Mouse (Mus musculus) midbrain, embryonic 16.5 days (tissue): ENCODE measurements at regions not wholly inside any gene's neighbourhood (a gene's known extent, or its start where the extent isn't known, plus 50 kb on each side); places are given as distances from the start of the nearest gene placed in this dataset.

Experiments
- ATAC-seq: fragments of 200-750 bp; cut with Nextera tagmentation; 2 replicates; pipeline ENCODE4 v1.8.0; 2017; ENCODE audit warnings: moderate TSS enrichment
- H3K27ac ChIP-seq: fragments of 300-500 bp; sonication (generic); 2 replicates; pipeline ENCODE4 v1.5.1; 2014; ENCODE audit warnings: mild to moderate bottlenecking, low read length, mixed read lengths
- H3K27me3 ChIP-seq: fragments of 300-500 bp; sonication (generic); 2 replicates; pipeline ENCODE4 v1.6.1; 2014; ENCODE audit warnings: low read depth, low read length, mixed read lengths; ENCODE audit not compliant: control insufficient read depth, insufficient read depth
- H3K36me3 ChIP-seq: fragments of 300-500 bp; sonication (generic); 2 replicates; pipeline ENCODE4 v1.6.1; 2014; ENCODE audit warnings: mild to moderate bottlenecking, low read length, moderate library complexity, mixed read lengths; ENCODE audit not compliant: control insufficient read depth, insufficient read depth
- H3K4me1 ChIP-seq: fragments of 300-500 bp; sonication (generic); 2 replicates; pipeline ENCODE4 v1.6.1; 2014; ENCODE audit warnings: mild to moderate bottlenecking, low read length, mixed read lengths; ENCODE audit not compliant: control insufficient read depth, insufficient read depth
- H3K4me2 ChIP-seq: fragments of 300-500 bp; sonication (generic); 2 replicates; pipeline ENCODE4 v1.6.1; 2014; ENCODE audit warnings: mild to moderate bottlenecking, low read length, mixed read lengths
- H3K4me3 ChIP-seq: fragments of 300-500 bp; sonication (generic); 2 replicates; pipeline ENCODE4 v1.5.1; 2014; ENCODE audit warnings: low read depth, mild to moderate bottlenecking, low read length, moderate library complexity, mixed read lengths
- H3K9ac ChIP-seq: fragments of 300-500 bp; sonication (generic); 2 replicates; pipeline ENCODE4 v1.6.1; 2014; ENCODE audit warnings: low read depth, low read length, mixed read lengths
- H3K9me3 ChIP-seq: fragments of 300-500 bp; sonication (generic); replicated peaks from 2 replicates; pipeline ENCODE4 v1.6.1; 2014; ENCODE audit warnings: mild to moderate bottlenecking, low read length, mixed read lengths; ENCODE audit not compliant: control insufficient read depth, poor library complexity, severe bottlenecking
- WGBS: fragments of 180-500 bp; shearing (Covaris S2); extraction: QIAGEN DNeasy Blood & Tissue Kit; methylation state at CpG from one replicate; pipeline ENCODE4 v1.1.7; 2014; 5-methylcytosine and 5-hydroxymethylcytosine counted together

DNA sequence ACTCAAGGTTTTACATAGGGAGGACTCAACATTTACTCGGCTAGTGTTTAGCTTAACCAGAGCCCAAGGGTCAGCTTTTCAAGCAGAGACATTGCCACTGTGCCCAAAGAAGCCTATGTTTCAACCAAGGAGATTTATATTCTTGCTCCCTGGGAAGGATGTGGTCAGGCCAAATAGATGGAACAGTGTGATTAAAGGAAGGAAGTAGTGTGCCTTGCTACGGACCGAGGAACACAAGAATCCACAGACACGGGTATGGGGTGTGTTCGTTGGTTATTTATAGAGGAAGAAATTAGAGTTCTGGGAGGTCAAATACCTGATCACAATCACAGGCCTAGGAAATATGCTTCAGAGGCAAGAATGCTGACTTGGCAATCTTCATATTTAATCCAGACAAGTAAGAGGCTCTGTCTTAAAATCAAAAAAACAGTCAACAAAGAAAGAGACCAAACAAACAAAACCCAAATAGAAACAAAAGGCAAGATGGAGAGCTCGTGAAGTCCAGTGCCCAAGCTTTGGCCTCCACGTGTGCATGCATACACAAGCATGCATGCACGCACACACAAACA, 133.9 kb upstream of the Trp63 start:
- Histone ChIP-seq H3K27ac (no peak overlapping the region), H3K9ac (no peak overlapping the region), H3K4me3 (no peak overlapping the region), H3K27me3 (no peaks in the 10 kb centered on the region), H3K4me1 (no peaks in the 10 kb centered on the region), H3K9me3 (no peaks in the 10 kb centered on the region), H3K4me2 (no peak overlapping the region), H3K36me3 (no peaks in the 10 kb centered on the region)
- 96% methylated on average over 8 of the region's 8 CpGs for WGBS
- ATAC-seq, result no peak

DNA sequence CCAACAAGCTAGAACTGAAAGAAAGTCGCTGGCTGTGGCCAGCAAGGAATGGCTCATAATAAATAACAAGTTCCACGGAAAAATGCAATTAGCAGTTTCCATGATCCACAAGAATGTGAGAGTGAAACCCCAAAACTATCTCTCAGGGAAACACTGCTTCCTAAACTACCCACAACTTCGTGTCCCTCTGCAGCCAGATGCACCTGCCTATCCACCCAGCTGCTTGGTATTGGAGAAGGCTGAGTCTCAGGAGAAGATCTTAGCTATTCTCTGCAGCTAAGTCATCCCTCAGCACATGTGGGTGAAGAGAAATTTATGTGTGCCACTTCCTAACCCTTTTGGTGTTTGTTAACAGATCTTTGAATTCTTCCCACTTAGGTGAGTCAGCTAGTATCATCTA, 126.4 kb upstream of the Trp63 start:
- no peak for ATAC-seq
- H3K4me3 ChIP-seq, result no peak overlapping the region
- H3K27ac ChIP-seq, result no peak overlapping the region
- no peak overlapping the region for H3K9ac ChIP-seq
- H3K36me3 ChIP-seq, result no peaks in the 10 kb centered on the region
- H3K4me2 ChIP-seq, result no peak overlapping the region
- H3K4me1 ChIP-seq, result no peaks in the 10 kb centered on the region
- 76% methylated on average over 3 of the region's 3 CpGs for WGBS
- H3K9me3 ChIP-seq, result no peaks in the 10 kb centered on the region
- no peaks in the 10 kb centered on the region for H3K27me3 ChIP-seq

DNA sequence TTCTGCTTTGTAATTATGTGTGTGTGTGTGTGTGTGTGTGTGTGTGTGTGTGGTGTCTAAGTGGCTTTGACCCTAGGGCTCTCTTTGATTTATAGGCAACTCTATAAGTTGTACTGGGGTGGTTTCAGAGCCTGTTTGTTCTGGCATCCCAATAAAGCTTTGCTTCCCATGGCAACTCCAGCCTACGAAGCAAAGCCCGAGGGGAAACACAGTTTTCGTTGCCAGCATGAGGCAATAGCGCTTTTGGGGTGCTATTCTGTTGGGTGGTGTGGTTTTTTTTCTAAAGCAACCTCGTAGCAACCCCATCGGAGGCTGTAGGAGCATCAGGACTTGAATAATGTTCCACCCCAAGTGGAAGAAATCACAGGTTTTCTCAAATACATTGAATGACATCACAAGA, 103.3 kb upstream of the Trp63 start:
- Histone ChIP-seq H3K4me2 (no peak overlapping the region), H3K4me1 (no peaks in the 10 kb centered on the region), H3K27me3 (no peaks in the 10 kb centered on the region), H3K4me3 (no peak overlapping the region), H3K9me3 (no peaks in the 10 kb centered on the region), H3K36me3 (no peaks in the 10 kb centered on the region), H3K27ac (no peak overlapping the region), H3K9ac (no peak overlapping the region)
- ATAC-seq, result no peak
- whole genome bisulfite sequencing, result 81% methylated on average over 6 of the region's 6 CpGs

DNA sequence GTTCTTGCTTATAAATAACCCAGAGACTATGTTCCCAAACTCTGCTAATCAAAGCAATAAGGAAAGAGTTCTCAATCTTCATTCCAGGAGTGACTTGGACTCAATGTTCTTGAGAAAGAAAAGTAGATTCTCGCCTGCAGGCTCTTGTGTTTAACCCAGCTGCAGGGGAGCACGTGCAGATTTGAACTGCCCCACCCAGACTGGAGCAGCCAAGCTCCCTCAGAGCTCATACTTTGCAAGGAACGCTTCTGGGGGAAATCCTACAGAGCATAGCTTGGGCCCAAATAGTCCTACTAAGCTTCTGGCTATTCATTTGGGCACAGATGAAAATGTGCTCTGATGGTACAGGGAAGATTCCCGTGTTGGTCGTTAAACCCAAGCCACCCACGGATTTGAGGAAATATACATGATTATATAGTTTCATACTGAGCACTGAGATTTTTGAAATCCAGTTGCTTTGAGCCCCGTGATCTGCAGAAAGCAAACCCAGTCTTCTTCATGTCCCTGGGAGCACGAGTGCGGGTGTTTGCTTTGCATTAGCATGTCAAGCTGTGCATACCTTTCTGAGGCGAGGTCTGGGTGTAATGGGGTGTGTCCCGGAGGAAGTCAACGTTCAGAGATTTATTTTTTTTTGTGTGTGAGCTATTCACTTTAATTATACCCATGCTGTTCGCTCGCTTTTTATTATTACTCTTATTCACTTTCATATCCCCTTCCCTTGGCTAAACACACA, 99.1 kb upstream of the Trp63 start:
- Histone ChIP-seq H3K4me3 (no peak overlapping the region), H3K27me3 (no peaks in the 10 kb centered on the region), H3K27ac (no peak overlapping the region), H3K4me1 (no peaks in the 10 kb centered on the region), H3K36me3 (no peaks in the 10 kb centered on the region), H3K4me2 (no peak overlapping the region), H3K9ac (no peak overlapping the region), H3K9me3 (no peaks in the 10 kb centered on the region)
- WGBS, result 69% methylated on average over 14 of the region's 14 CpGs
- no peak for ATAC-seq

DNA sequence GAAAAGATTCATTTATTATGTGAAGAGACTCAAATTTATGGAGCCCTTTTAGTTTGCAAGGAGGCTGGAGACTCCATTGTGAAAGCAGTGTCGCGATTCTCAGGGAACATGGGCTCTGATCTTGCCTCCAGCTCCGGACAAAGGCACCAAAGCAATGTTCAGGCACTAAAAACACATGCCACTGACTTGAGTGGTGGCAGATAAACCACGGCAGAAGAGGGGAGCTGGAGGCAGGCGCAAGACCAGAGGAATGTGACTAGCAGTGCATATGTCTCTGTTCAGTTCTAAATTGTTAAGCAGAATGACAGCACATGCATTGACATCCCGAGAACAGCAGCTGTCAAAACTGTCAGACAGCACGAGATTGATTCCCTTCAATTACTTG, 98.5 kb upstream of the Trp63 start:
- WGBS, result 71% methylated on average over 7 of the region's 7 CpGs
- Histone ChIP-seq H3K9ac (no peak overlapping the region), H3K4me1 (no peaks in the 10 kb centered on the region), H3K27me3 (no peaks in the 10 kb centered on the region), H3K4me3 (no peak overlapping the region), H3K9me3 (no peaks in the 10 kb centered on the region), H3K27ac (no peak overlapping the region), H3K4me2 (no peak overlapping the region), H3K36me3 (no peaks in the 10 kb centered on the region)
- no peak for ATAC-seq

DNA sequence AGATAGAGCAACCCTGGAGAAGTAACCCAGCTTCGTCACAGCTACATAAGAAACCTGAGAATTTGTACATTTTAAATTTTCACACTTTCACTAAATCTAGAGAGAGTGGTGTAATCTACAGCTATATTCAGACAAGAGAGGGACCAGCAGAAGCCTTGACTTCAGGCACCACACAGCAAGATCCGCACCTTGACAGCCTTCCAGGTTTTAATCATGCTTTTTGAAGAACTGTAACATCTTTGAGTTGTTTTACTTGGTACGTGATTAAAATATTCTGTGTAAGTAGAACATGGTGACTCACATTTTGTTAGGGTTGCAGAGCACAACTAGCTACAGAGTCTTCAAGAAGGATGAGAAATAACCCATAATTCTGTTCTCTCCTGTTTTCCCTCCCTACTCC, 97.6 kb upstream of the Trp63 start:
- no peaks in the 10 kb centered on the region for H3K27me3 ChIP-seq
- WGBS, result 96% methylated on average over 3 of the region's 3 CpGs
- no peak for ATAC-seq
- H3K27ac ChIP-seq, result no peak overlapping the region
- H3K4me2 ChIP-seq, result no peak overlapping the region
- H3K4me3 ChIP-seq, result no peak overlapping the region
- H3K4me1 ChIP-seq, result no peaks in the 10 kb centered on the region
- H3K9me3 ChIP-seq, result no peaks in the 10 kb centered on the region
- H3K9ac ChIP-seq, result no peak overlapping the region
- no peaks in the 10 kb centered on the region for H3K36me3 ChIP-seq

DNA sequence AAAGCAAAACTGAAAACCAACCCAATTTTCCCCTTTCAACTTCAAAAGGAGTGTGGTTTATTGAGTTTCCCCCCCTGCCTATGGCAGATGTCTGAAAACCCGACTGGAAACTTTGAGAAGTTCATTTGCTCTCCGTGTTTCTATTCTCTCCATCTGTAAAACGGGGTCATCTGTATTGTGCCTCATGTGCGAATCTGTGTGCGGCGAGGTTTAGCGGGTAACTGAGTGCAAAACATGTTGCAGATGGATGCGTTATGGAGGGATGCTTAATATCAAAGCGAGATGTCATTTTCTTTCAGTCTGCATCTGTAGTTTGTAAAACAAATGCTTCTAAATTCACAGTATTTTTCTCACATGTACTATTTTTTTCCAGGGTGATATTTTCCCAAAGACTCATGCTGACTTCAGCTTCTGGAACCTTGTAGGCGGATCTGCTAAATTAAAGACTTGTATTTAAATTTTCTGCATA, 95.7 kb upstream of the Trp63 start:
- Histone ChIP-seq H3K27ac (no peak overlapping the region), H3K9ac (no peak overlapping the region), H3K9me3 (no peaks in the 10 kb centered on the region), H3K4me3 (no peak overlapping the region), H3K4me2 (no peak overlapping the region), H3K27me3 (no peaks in the 10 kb centered on the region), H3K4me1 (no peaks in the 10 kb centered on the region), H3K36me3 (no peaks in the 10 kb centered on the region)
- no peak for ATAC-seq
- whole genome bisulfite sequencing, result 82% methylated on average over 10 of the region's 10 CpGs

DNA sequence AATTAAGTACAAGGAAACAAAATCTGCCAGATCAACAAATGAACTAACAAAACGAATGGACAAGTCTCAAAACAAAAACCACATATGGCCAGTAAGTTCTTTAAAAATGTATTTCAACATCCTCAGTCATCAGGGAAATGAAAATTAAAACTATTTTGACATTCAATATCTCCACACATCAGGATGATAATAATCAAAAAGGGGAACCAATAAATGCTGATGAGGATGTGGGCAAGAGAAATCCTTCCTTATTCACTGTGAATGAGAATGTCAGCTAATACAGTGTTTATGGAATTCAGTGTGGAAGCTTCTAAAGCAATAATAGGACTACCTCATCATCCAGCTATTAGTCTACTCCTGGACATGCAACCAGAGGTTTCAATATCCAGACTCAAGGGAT, 86.1 kb upstream of the Trp63 start:
- no peaks in the 10 kb centered on the region for H3K27me3 ChIP-seq
- ATAC-seq, result no peak
- H3K9me3 ChIP-seq, result no peaks in the 10 kb centered on the region
- no peak overlapping the region for H3K27ac ChIP-seq
- H3K4me3 ChIP-seq, result no peak overlapping the region
- no peaks in the 10 kb centered on the region for H3K36me3 ChIP-seq
- no peak overlapping the region for H3K4me2 ChIP-seq
- 90% methylated on average over 1 of the region's 1 CpGs for WGBS
- no peak overlapping the region for H3K9ac ChIP-seq
- H3K4me1 ChIP-seq, result no peaks in the 10 kb centered on the region

DNA sequence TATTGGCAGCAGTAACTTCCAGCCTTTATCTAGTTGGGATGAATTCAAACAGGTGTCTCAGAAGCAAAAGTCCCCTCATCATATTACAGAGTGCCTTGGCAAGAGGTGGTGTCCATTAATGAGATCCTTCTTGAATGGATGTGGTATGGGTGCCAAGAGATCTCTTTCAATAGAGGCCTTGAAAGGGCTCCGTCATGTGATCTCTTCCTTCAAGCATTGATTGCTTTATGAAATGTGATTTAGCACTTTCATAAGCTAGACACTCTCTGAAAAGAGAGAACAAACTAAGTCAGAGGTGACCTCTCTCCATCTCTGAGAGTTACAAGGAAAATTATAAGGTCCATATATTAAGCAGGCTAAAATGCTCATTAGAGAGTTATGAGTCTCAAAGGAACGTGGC, 80.4 kb upstream of the Trp63 start:
- H3K9me3 ChIP-seq, result no peaks in the 10 kb centered on the region
- no peaks in the 10 kb centered on the region for H3K4me1 ChIP-seq
- no peak overlapping the region for H3K9ac ChIP-seq
- no peak overlapping the region for H3K27ac ChIP-seq
- WGBS, result 80% methylated on average over 2 of the region's 2 CpGs
- no peak overlapping the region for H3K4me2 ChIP-seq
- no peak overlapping the region for H3K4me3 ChIP-seq
- no peaks in the 10 kb centered on the region for H3K27me3 ChIP-seq
- H3K36me3 ChIP-seq, result no peaks in the 10 kb centered on the region
- ATAC-seq, result no peak
